Mouse (Mus musculus) cerebral cortex, adult 2 months (tissue): Measurements from ENCODE around the gene Tbc1d10a.

Experiments used
- WGBS: fragments of 180-500 bp; shearing (Covaris S2); methylation state at CpG from one replicate; pipeline ENCODE4 v1.1.7; 2018; 5-methylcytosine and 5-hydroxymethylcytosine counted together

Gene Tbc1d10a

GRCm38 (mm10) chr11:4186486-4187317 is at the start of gene Tbc1d10a:
Gene Tbc1d10a, plus strand, starts transcription at chr11:4186789.
- under 1% methylated on average over 69 of the region's 71 CpGs for WGBS

GRCm38 (mm10) chr11:4138964-4139363 is 47.6 kb upstream of the Tbc1d10a start:
- 86% methylated on average over 2 of the region's 2 CpGs for WGBS

GRCm38 (mm10) chr11:4142352-4142751 is 44.2 kb upstream of the Tbc1d10a start:
- 75% methylated on average over 4 of the region's 4 CpGs for WGBS

GRCm38 (mm10) chr11:4143281-4144062 is 43.1 kb upstream of the Tbc1d10a start:
- 67% methylated on average over 21 of the region's 21 CpGs for WGBS

GRCm38 (mm10) chr11:4146381-4146780 is 40.2 kb upstream of the Tbc1d10a start:
- WGBS: 64% methylated on average over 6 of the region's 6 CpGs

GRCm38 (mm10) chr11:4147098-4147497 is 39.5 kb upstream of the Tbc1d10a start:
- WGBS: 94% methylated on average over 10 of the region's 10 CpGs

- WGBS: 81% methylated on average over 5 of the region's 5 CpGs
Observed at GRCm38 (mm10) chr11:4148120-4148519, 38.5 kb upstream of the Tbc1d10a start.

GRCm38 (mm10) chr11:4148536-4149156 is 37.9 kb upstream of the Tbc1d10a start:
- 83% methylated on average over 9 of the region's 9 CpGs for WGBS

GRCm38 (mm10) chr11:4149886-4150285 is 36.7 kb upstream of the Tbc1d10a start:
- 81% methylated on average over 6 of the region's 6 CpGs for WGBS

GRCm38 (mm10) chr11:4153694-4154093 is 32.9 kb upstream of the Tbc1d10a start:
- WGBS: 94% methylated on average over 7 of the region's 7 CpGs

GRCm38 (mm10) chr11:4155641-4156040 is 30.9 kb upstream of the Tbc1d10a start:
- 49% methylated on average over 5 of the region's 5 CpGs for WGBS

GRCm38 (mm10) chr11:4158676-4159075 is 27.9 kb upstream of the Tbc1d10a start:
- 54% methylated on average over 3 of the region's 3 CpGs for WGBS

- WGBS: 2% methylated on average over 54 of the region's 54 CpGs
Observed at GRCm38 (mm10) chr11:4159808-4160708, 26.5 kb upstream of the Tbc1d10a start, which contains the start of the genes Ccdc157 and Sf3a1. Gene Ccdc157, minus strand, starts transcription at chr11:4160293. Gene Sf3a1, plus strand, starts transcription at chr11:4160350.

GRCm38 (mm10) chr11:4160758-4161480 is 25.7 kb upstream of the Tbc1d10a start:
- WGBS: 4% methylated on average over 15 of the region's 15 CpGs

GRCm38 (mm10) chr11:4164701-4165100 is 21.9 kb upstream of the Tbc1d10a start:
- WGBS: 75% methylated on average over 2 of the region's 2 CpGs

GRCm38 (mm10) chr11:4166467-4167090 is 20.0 kb upstream of the Tbc1d10a start:
- 81% methylated on average over 7 of the region's 7 CpGs for WGBS

- WGBS: 32% methylated on average over 5 of the region's 5 CpGs
Observed at GRCm38 (mm10) chr11:4174586-4174985, 12.0 kb upstream of the Tbc1d10a start.

GRCm38 (mm10) chr11:4177716-4178115 is 8.9 kb upstream of the Tbc1d10a start:
- WGBS: 46% methylated on average over 4 of the region's 4 CpGs

GRCm38 (mm10) chr11:4182061-4182460 is 4.5 kb upstream of the Tbc1d10a start:
- WGBS: 13% methylated on average over 1 of the region's 1 CpGs
